Comparison of ENCODE assay signal across 25 mouse cellular contexts in genomic region chr7:89073939-89074690, GRCm38 (mm10).
A peak's percentile ranks its signal among the peaks of the same experiment; 100 is the strongest.
DNase-seq lines count a peak whose midpoint lies in the region; ATAC-seq lines count a peak whose summit lies in the region.
"Had no signal": no experiment of that assay in that cellular context is flagged by ENCODE, and none has a peak within 500 bp of the region (broad histone marks: within the 10 kb centered on the region; RNA-seq: fewer than 3 reads in every experiment).

No protein-coding gene starts in this region.

- no peaks in the 10 kb centered on the region for H3K27me3 ChIP-seq in lung, embryonic 15.5 days
- H3K27me3 ChIP-seq: heart, embryonic 15.5 days; hindbrain, embryonic 13.5 days; intestine, embryonic 15.5 days; limb, embryonic 12.5 days; liver, embryonic 12.5 days; neural tube, embryonic 15.5 days had no signal

- peak; percentile 2 for DNase-seq in kidney, adult 11 months
- DNase-seq in kidney, postnatal 10 days: no peak
- no peak for DNase-seq in lung, postnatal 25 days (ENCODE audit: low spot score)
- peak; percentile 5 for DNase-seq in induced T-regulatory cell, adult 2 months (ENCODE audit: low read depth)
- no peak for DNase-seq in thymus, adult 18-20 months
- no peak for DNase-seq in urinary bladder, postnatal 4 days (ENCODE audit: low spot score in 2 of 2)
- DNase-seq: cerebellum, adult 18-20 months; cerebellum, postnatal 14 days; forebrain, postnatal 0 days; gastrocnemius, postnatal 25 days; heart, postnatal 36 days; layer of hippocampus, postnatal 36 days; thymus, adult 2 months had no signal

- H3K4me1 ChIP-seq in lung, embryonic 15.5 days: no peaks in the 10 kb centered on the region
- H3K4me1 ChIP-seq: heart, embryonic 15.5 days; hindbrain, embryonic 13.5 days; intestine, embryonic 15.5 days; limb, embryonic 12.5 days; liver, embryonic 12.5 days; midbrain, embryonic 10.5 days; neural tube, embryonic 15.5 days had no signal

- H3K9ac ChIP-seq in lung, embryonic 15.5 days: no peak overlapping the region
- H3K9ac ChIP-seq: forebrain, postnatal 0 days; heart, embryonic 15.5 days; hindbrain, embryonic 13.5 days; intestine, embryonic 15.5 days; limb, embryonic 12.5 days; liver, embryonic 12.5 days; neural tube, embryonic 15.5 days had no signal

- no peaks in the 10 kb centered on the region for H3K36me3 ChIP-seq in lung, embryonic 15.5 days
- H3K36me3 ChIP-seq: heart, embryonic 15.5 days; hindbrain, embryonic 13.5 days; intestine, embryonic 15.5 days; limb, embryonic 12.5 days; liver, embryonic 12.5 days; midbrain, embryonic 10.5 days; neural tube, embryonic 15.5 days had no signal

- WGBS in lung, embryonic 15.5 days: 56% methylated on average over 7 of the region's 7 CpGs

- H3K27ac ChIP-seq in lung, embryonic 15.5 days: 0 out of 2 replicates have a peak overlapping the region, but pooled peaks have one; percentile 29
- H3K27ac ChIP-seq: heart, embryonic 15.5 days; hindbrain, embryonic 13.5 days; intestine, embryonic 15.5 days; layer of hippocampus, adult 2 months; limb, embryonic 12.5 days; liver, embryonic 12.5 days; midbrain, embryonic 10.5 days; neural tube, embryonic 15.5 days had no signal

- H3K4me3 ChIP-seq in lung, embryonic 15.5 days: no peak overlapping the region
- H3K4me3 ChIP-seq: heart, embryonic 15.5 days; hindbrain, embryonic 13.5 days; intestine, embryonic 15.5 days; layer of hippocampus, adult 2 months; limb, embryonic 12.5 days; liver, embryonic 12.5 days; midbrain, embryonic 10.5 days; myocyte; neural tube, embryonic 15.5 days had no signal

- no peak for ATAC-seq in lung, embryonic 15.5 days (ENCODE audit: borderline replicate concordance, extremely low read depth, low FRiP score, low TSS enrichment)
- ATAC-seq in CD4-positive, CD25-positive, alpha-beta regulatory T cell, adult 4 months: peak; percentile 81
- ATAC-seq: forebrain, postnatal 0 days; intestine, embryonic 15.5 days; liver, embryonic 12.5 days; midbrain, embryonic 16.5 days had no signal

- no peak overlapping the region for H3K4me2 ChIP-seq in lung, embryonic 15.5 days
- H3K4me2 ChIP-seq: heart, embryonic 15.5 days; hindbrain, embryonic 13.5 days; intestine, embryonic 15.5 days; limb, embryonic 12.5 days; liver, embryonic 12.5 days; neural tube, embryonic 15.5 days had no signal

- H3K9me3 ChIP-seq in lung, embryonic 15.5 days: no peaks in the 10 kb centered on the region
- H3K9me3 ChIP-seq: heart, embryonic 15.5 days; hindbrain, embryonic 13.5 days; intestine, embryonic 15.5 days; limb, embryonic 12.5 days; liver, embryonic 12.5 days; midbrain, embryonic 10.5 days; neural tube, embryonic 15.5 days had no signal

Comparison
In these comparisons a context has a peak if more than half of its experiments do, and no peak if none do; other contexts are left out.
1. DNase-seq: peak in kidney, adult 11 months (single experiment) and induced T-regulatory cell, adult 2 months (single experiment); none in kidney, postnatal 10 days (single experiment), lung, postnatal 25 days (single experiment), thymus, adult 18-20 months (0 of 2) and urinary bladder, postnatal 4 days (0 of 2).